Mouse (Mus musculus) liver, adult 2 months (tissue): Measurements from ENCODE around the gene Tcf7. TPM values are rescaled to one million over a fixed set of nuclear protein-coding genes. Genes with fewer than 3 reads are reported as not detected.
A peak's percentile ranks its signal among the peaks of the same experiment; 100 is the strongest.

Source experiments
- DNase-seq: peaks from one replicate; pipeline ENCODE4 v3.0.0-alpha.2; 2011; ENCODE audit warnings: low read depth, low spot score; ENCODE audit errors: extremely low read depth
- H3K27ac ChIP-seq: fragments of 200-500 bp; replicated peaks from 2 replicates; pipeline ENCODE4 v1.5.1; 2012; ENCODE audit warnings: low read depth, mild to moderate bottlenecking, control low read depth, inconsistent platforms, low read length; ENCODE audit not compliant: insufficient read depth
- H3K27me3 ChIP-seq: fragments of 200-500 bp; 2 replicates; pipeline ENCODE4 v1.6.1; 2012; ENCODE audit warnings: mild to moderate bottlenecking, moderate library complexity, low read length, inconsistent platforms; ENCODE audit not compliant: control insufficient read depth, insufficient read depth
- H3K36me3 ChIP-seq: fragments of 200-500 bp; 2 replicates; pipeline ENCODE4 v1.6.1; 2012; ENCODE audit warnings: low read length, inconsistent platforms; ENCODE audit not compliant: control insufficient read depth, insufficient read depth
- H3K4me1 ChIP-seq: fragments of 200-500 bp; 2 replicates; pipeline ENCODE4 v1.6.1; 2011; ENCODE audit warnings: low read length; ENCODE audit not compliant: control insufficient read depth, insufficient read depth
- H3K4me3 ChIP-seq: fragments of 200-500 bp; 2 replicates; pipeline ENCODE4 v1.5.1; 2011; ENCODE audit warnings: low read depth, mild to moderate bottlenecking, control low read depth, low read length, moderate library complexity; ENCODE audit not compliant: insufficient read depth
- H3K79me2 ChIP-seq: fragments of 200-500 bp; 2 replicates; pipeline ENCODE4 v1.6.1; 2012; ENCODE audit warnings: inconsistent platforms, mild to moderate bottlenecking, low read length, moderate library complexity; ENCODE audit not compliant: control insufficient read depth, insufficient read depth
- H3K9ac ChIP-seq: fragments of 200-500 bp; 2 replicates; pipeline ENCODE4 v1.6.1; 2012; ENCODE audit warnings: low read depth, mild to moderate bottlenecking, control low read depth, inconsistent platforms, low read length
- CTCF ChIP-seq: fragments of 200-500 bp; IDR thresholded peaks from 2 replicates; pipeline ENCODE4 v1.5.1; 2011; ENCODE audit warnings: low read depth, low read length, control low read depth
- POLR2A ChIP-seq: fragments of 200-500 bp; IDR thresholded peaks from 2 replicates; pipeline ENCODE4 v1.6.1; 2011; ENCODE audit warnings: low read length, control low read depth; ENCODE audit not compliant: insufficient read depth; ENCODE audit errors: extremely low read depth
- WGBS: fragments of 180-500 bp; shearing (Covaris S2); methylation state at CpG from one replicate; pipeline ENCODE4 v1.1.7; 2018; 5-methylcytosine and 5-hydroxymethylcytosine counted together
- polyA plus RNA-seq: library from polyadenylated mRNA; depleted of rRNA; stranded (reverse); fragments of >200 nt; gene quantifications from 2 replicates; pipeline ENCODE4 v1.2.3, GENCODE M21; 2012
- total RNA-seq: library from RNA; depleted of rRNA; stranded (reverse); fragments of >200 nt; gene quantifications from 2 replicates; pipeline ENCODE4 v1.2.3, GENCODE M21; 2014

Tcf7 gene
- total and polyA plus RNA-seq, 2 experiments = 1.1 to 7.5 TPM

DNA sequence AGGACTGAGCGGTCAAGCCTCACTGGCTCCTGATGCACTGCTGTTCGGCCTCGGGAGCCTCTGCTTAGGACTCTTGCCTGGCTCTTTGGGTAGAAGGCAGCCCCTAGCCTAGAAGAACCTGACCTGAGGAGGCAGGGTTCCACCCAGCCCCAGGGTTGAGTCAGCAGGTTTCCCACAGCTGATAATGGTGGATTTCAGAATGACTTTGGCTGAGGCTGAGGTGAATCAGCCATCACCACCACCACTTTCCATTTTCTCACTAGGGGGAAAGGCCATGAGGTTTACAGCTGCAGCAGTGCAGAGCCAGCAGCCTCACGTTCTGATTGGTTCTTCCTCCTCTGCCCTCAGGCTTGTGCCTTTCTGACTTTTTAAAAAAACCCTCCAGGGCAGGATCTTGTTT is 21.9 kb downstream of the Tcf7 start:
- WGBS = 94% methylated on average over 4 of the region's 4 CpGs
- Histone ChIP-seq H3K36me3 (no peaks in the 10 kb centered on the region), H3K27me3 (no peaks in the 10 kb centered on the region), H3K9ac (no peak overlapping the region), H3K79me2 (no peaks in the 10 kb centered on the region), H3K27ac (no peak overlapping the region), H3K4me3 (no peak overlapping the region), H3K4me1 (peaks cover 3% of the 10 kb centered on the region; the same call in 1 of the 2 replicates)
- no peak for DNase-seq
- TF ChIP-seq CTCF (no peak), POLR2A (no peak)

GRCm38 (mm10) chr11:52258711-52259110 is 24.1 kb downstream of the Tcf7 start:
- TF ChIP-seq POLR2A (no peak), CTCF (no peak)
- WGBS = 85% methylated on average over 5 of the region's 5 CpGs
- Histone ChIP-seq H3K79me2 (no peaks in the 10 kb centered on the region), H3K4me1 (peaks cover 3% of the 10 kb centered on the region; the same call in 1 of the 2 replicates), H3K4me3 (no peak overlapping the region), H3K27me3 (no peaks in the 10 kb centered on the region), H3K9ac (no peak overlapping the region), H3K27ac (no peak overlapping the region), H3K36me3 (no peaks in the 10 kb centered on the region)
- DNase-seq = no peak

- Histone ChIP-seq H3K4me3 (no peak overlapping the region), H3K4me1 (peaks cover 9% of the 10 kb centered on the region; the same call in 1 of the 2 replicates), H3K27me3 (no peaks in the 10 kb centered on the region), H3K27ac (no peak overlapping the region), H3K79me2 (no peaks in the 10 kb centered on the region), H3K9ac (no peak overlapping the region), H3K36me3 (no peaks in the 10 kb centered on the region)
- TF ChIP-seq CTCF (no peak), POLR2A (no peak)
- peak; percentile 66 for DNase-seq
- WGBS = 37% methylated on average over 3 of the region's 3 CpGs
These were observed 25.4 kb downstream of the Tcf7 start for GRCm38 (mm10) chr11:52257376-52257775.

- no peak for TF ChIP-seq CTCF
- H3K4me1 ChIP-seq = peaks cover 9% of the 10 kb centered on the region; the same call in 1 of the 2 replicates
- no peak overlapping the region for H3K9ac ChIP-seq
- DNase-seq = no peak
- H3K79me2 ChIP-seq = no peaks in the 10 kb centered on the region
- H3K36me3 ChIP-seq = peaks cover 3% of the 10 kb centered on the region; the same call in 1 of the 2 replicates
- H3K4me3 ChIP-seq = no peak overlapping the region
- H3K27ac ChIP-seq = no peak overlapping the region
- 95% methylated on average over 8 of the region's 8 CpGs for WGBS
- H3K27me3 ChIP-seq = no peaks in the 10 kb centered on the region
These were observed 27.7 kb downstream of the Tcf7 start for GRCm38 (mm10) chr11:52255077-52255476.

DNA sequence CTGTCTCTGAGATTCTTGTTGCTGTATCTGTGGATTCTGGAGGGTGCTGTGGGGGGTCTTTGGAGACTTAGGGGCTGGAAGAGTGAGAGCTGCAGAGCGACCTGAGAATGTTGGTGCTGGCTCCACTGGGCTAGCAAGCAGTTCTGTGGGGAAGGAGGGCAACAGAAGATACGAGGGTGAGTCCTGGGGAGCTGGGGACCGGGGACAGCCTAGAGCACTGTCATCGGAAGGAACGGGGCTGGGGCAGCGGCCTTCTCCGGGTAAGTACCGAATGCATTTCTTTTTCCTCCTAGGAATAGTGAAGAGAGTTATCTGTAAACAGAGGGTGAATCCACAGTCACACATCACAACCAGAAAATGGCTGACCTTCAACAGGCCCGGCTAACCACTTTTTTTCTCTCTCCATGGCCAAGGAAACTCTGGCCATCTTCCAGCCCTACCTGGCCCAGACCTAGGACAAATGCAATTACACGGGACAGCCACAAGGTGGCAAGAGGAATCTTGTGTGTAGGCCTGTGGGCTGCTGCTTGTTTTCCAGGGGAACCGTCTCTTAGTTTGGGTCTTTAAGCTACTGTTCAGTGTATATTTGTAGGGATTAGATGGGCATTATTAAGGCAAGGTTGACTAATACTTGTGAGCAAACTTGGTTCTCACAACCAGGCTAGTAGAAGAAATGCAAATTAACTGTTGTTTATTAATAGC is 29.0 kb downstream of the Tcf7 start:
- Histone ChIP-seq H3K4me3 (no peak overlapping the region), H3K79me2 (no peaks in the 10 kb centered on the region), H3K27me3 (no peaks in the 10 kb centered on the region), H3K27ac (no peak overlapping the region), H3K36me3 (peaks cover 7% of the 10 kb centered on the region; the same call in 1 of the 2 replicates), H3K9ac (no peak overlapping the region), H3K4me1 (peaks cover 6% of the 10 kb centered on the region; the same call in 1 of the 2 replicates)
- TF ChIP-seq POLR2A = no peak
- peak; percentile 81 for TF ChIP-seq CTCF
- peak; percentile 78 for DNase-seq
- 65% methylated on average over 11 of the region's 11 CpGs for WGBS

GRCm38 (mm10) chr11:52252692-52253091 is 30.1 kb downstream of the Tcf7 start:
- Histone ChIP-seq H3K4me1 (peaks cover 6% of the 10 kb centered on the region; the same call in 1 of the 2 replicates), H3K27ac (0 out of 2 replicates have a peak overlapping the region, but pooled peaks have one; percentile 34)
- 66% methylated on average over 1 of the region's 1 CpGs for whole genome bisulfite sequencing

More at GRCm38 (mm10) chr11:52252692-52253091, 30.1 kb downstream of the Tcf7 start:
- H3K4me3 ChIP-seq = no peak overlapping the region
- H3K36me3 ChIP-seq = peaks cover 12% of the 10 kb centered on the region
- H3K9ac ChIP-seq = no peak overlapping the region
- H3K79me2 ChIP-seq = no peaks in the 10 kb centered on the region
- no peaks in the 10 kb centered on the region for H3K27me3 ChIP-seq
- no peak for DNase-seq
- TF ChIP-seq CTCF = no peak
- TF ChIP-seq POLR2A = no peak
